Mouse (Mus musculus) erythroblast, embryonic 14.5 days (primary cell): ENCODE data around the gene Nrp1. TPM values are rescaled to one million over a fixed set of nuclear protein-coding genes. Genes with fewer than 3 reads are reported as not detected.

Experiments used
- H3K27me3 ChIP-seq: 2 replicates; pipeline ENCODE4 v1.6.1; 2012; ENCODE audit warnings: inconsistent platforms; ENCODE audit not compliant: control insufficient read depth
- H3K36me3 ChIP-seq: 2 replicates; pipeline ENCODE4 v1.6.1; 2012; ENCODE audit warnings: mild to moderate bottlenecking, inconsistent platforms; ENCODE audit not compliant: control insufficient read depth
- H3K4me1 ChIP-seq: 2 replicates; pipeline ENCODE4 v1.6.1; 2012; ENCODE audit warnings: inconsistent platforms; ENCODE audit not compliant: control insufficient read depth
- H3K4me3 ChIP-seq: replicated peaks from 2 replicates; pipeline ENCODE3; 2012; ENCODE audit warnings: moderate library complexity, mild to moderate bottlenecking, inconsistent platforms
- H3K9me3 ChIP-seq: 2 replicates; pipeline ENCODE4 v1.6.1; 2012; ENCODE audit warnings: low read length, inconsistent platforms, mixed read lengths; ENCODE audit not compliant: control insufficient read depth
- GATA1 ChIP-seq: IDR thresholded peaks from 2 replicates; pipeline ENCODE4 v1.6.1; 2012; ENCODE audit warnings: low read length, inconsistent platforms, mixed read lengths
- TAL1 ChIP-seq: IDR thresholded peaks from 3 replicates; pipeline ENCODE4 v1.6.1; 2012; ENCODE audit warnings: low read length, inconsistent platforms, mixed read lengths
- polyA plus RNA-seq: library from polyadenylated mRNA; stranded (reverse); fragments of >175 nt; gene quantifications from 2 replicates; pipeline ENCODE4 v1.2.3, GENCODE M21; 2012

Gene Nrp1
- polyA plus RNA-seq, 1 experiment: 0.02 TPM

DNA sequence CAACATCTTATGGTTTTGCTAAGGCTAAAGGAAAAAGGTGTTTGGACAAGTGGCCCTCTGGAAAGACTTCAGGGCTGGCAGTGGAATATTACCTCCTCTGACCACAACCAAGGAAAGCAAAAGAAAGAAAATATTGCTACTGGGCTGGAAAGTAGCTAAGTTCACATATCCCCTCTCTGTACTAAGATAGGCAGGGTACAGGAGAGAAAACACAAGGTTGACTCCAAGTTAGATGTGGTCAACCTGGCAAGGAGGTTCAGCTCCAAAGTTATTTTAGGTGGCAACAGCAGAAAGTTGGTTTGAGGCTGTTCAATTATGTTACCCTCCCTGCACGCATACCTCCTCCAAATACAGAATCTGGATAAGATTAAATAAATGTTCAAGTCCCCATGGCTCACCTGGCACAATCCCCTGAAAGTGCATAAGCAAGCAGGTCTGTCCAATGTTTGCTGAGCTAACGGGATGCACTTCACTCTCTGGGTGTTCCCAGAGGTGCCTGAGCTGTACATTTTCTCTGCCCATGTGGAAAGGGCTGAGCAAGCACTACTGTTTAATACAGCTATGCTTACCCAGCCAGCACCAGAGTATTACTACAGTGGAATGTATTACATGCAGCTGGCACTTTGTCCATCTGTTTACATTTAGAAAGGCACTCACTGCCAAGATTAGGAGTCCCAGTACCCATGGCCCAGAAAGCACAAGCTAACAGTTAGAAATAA, 185.9 kb downstream of the Nrp1 start:
- H3K4me3 ChIP-seq: no peak overlapping the region
- no peak for TF ChIP-seq TAL1
- no peak for TF ChIP-seq GATA1
- no peaks in the 10 kb centered on the region for H3K27me3 ChIP-seq
- H3K9me3 ChIP-seq: no peaks in the 10 kb centered on the region
- H3K36me3 ChIP-seq: no peaks in the 10 kb centered on the region
- H3K4me1 ChIP-seq: no peaks in the 10 kb centered on the region

DNA sequence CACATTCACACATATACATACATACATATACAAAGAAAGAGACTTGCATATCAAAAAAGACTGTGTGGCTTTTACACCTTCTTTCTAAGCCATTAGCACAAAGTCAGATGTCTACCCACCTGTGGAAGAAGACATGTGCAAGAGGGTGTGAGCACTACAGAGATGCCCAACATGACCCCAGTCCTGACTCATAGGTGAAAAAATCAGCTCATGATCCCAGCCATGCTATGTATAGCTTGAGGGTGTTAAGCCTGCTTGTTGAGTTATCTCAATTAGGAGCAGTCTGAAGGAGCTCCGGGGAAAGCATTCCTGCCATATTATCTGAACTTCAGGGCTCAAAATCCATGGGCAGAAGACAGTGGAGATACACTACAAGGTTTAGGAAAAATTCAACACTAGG, 187.9 kb downstream of the Nrp1 start:
- Histone ChIP-seq H3K4me3 (no peak overlapping the region), H3K27me3 (no peaks in the 10 kb centered on the region), H3K9me3 (no peaks in the 10 kb centered on the region), H3K4me1 (no peaks in the 10 kb centered on the region), H3K36me3 (no peaks in the 10 kb centered on the region)
- no peak for TF ChIP-seq GATA1
- TF ChIP-seq TAL1: no peak

DNA sequence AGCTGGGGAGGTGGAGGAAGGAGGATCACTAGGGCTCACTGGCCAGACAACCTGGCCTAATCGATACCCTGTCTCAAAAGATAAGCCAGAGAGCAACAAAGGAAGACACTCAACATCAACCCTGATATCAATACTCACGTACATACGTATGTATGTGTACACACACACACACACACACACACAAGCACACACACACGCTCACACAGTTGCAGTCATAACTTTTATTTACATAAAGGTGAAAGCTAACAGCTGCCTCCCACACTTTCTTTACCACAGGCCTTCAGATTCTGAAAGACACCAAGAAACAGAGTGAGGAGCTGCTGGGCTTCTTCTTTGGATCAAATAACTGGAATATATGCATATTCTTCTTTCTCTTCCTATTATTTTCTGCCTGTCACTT, 189.0 kb downstream of the Nrp1 start:
- H3K4me3 ChIP-seq: no peak overlapping the region
- H3K36me3 ChIP-seq: no peaks in the 10 kb centered on the region
- TF ChIP-seq GATA1 (no peak), TAL1 (no peak)
- no peaks in the 10 kb centered on the region for H3K4me1 ChIP-seq
- no peaks in the 10 kb centered on the region for H3K27me3 ChIP-seq
- no peaks in the 10 kb centered on the region for H3K9me3 ChIP-seq

DNA sequence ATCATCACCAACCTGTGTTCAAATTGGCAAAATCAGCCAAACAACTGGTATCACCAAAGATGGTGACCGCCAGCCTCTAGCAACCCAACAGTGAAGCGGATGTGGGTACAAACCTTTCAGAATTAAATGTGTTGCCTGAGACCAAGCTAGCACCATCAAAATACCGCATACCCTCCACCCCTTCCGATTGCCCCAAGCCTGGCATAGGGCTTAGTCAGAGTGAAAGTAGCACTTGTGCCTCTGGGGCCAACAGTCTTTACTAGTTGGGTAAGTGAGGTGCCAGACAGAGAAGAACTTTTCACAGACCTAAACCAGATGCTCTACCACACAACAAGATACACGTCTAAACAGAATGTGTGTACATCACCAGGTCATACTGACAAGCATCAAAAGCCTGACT, 191.3 kb downstream of the Nrp1 start:
- H3K4me1 ChIP-seq: no peaks in the 10 kb centered on the region
- no peak for TF ChIP-seq GATA1
- TF ChIP-seq TAL1: no peak
- H3K27me3 ChIP-seq: no peaks in the 10 kb centered on the region
- H3K9me3 ChIP-seq: no peaks in the 10 kb centered on the region
- no peak overlapping the region for H3K4me3 ChIP-seq
- no peaks in the 10 kb centered on the region for H3K36me3 ChIP-seq

DNA sequence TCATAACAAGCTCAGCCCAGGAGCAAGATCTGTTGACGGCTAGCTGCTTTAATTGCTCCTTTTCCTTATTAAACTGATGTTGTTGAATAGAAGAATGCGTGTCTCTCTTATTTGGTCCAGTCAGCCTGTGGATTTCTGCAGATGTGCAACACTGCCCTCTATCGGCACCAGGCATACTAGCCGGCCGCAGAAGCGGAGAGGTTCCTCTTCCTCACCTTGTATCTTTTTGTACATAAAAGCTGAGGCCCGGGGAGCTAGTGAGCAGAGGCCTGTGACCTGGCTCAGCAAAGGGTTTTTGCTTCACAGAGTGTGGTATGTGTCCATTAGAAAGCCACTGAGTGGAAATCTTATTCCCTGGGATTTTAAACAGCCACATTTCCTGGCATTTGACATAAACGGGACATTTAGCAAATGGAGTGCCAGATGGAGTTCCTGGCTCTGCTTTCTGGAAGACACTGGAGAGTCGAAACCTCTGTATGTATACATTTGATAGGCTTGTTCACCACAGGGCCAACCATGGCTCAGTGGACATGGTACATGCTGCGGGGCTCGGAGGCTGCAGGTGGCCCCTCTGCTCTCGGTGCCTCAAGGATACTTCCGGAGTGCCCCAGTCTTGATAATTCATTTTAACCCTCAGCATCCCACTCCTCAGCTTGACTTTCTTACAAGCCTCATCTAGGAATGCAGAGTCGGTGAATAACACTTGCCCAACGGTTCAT, 193.2 kb downstream of the Nrp1 start:
- Histone ChIP-seq H3K36me3 (no peaks in the 10 kb centered on the region), H3K9me3 (no peaks in the 10 kb centered on the region), H3K27me3 (no peaks in the 10 kb centered on the region), H3K4me1 (no peaks in the 10 kb centered on the region), H3K4me3 (no peak overlapping the region)
- no peak for TF ChIP-seq TAL1
- TF ChIP-seq GATA1: no peak
